Mouse (Mus musculus) gastrocnemius, postnatal 14 days (tissue): Measurements from ENCODE around the gene Lag3. TPM values are rescaled to one million over a fixed set of nuclear protein-coding genes. Genes with fewer than 3 reads are reported as not detected.

ENCODE experiments used
- DNase-seq: peaks from one replicate; pipeline ENCODE4 v3.0.0; 2021; ENCODE audit warnings: mixed read lengths
- intact Hi-C: fragments of 180-260 bp; cut with DNase I; formaldehyde crosslinking; loops from one replicate; pipeline ENCODE4 v1.15.1; 2025; ENCODE audit warnings: low total_unique reads
- total RNA-seq, 2 experiments: library from RNA; stranded (reverse); gene quantifications; 2 replicates each; pipeline ENCODE4 v1.2.3; 2021

Gene Lag3
- total RNA-seq, 2 experiments from 2014 or later, result 0.43 to 0.62 TPM

DNA sequence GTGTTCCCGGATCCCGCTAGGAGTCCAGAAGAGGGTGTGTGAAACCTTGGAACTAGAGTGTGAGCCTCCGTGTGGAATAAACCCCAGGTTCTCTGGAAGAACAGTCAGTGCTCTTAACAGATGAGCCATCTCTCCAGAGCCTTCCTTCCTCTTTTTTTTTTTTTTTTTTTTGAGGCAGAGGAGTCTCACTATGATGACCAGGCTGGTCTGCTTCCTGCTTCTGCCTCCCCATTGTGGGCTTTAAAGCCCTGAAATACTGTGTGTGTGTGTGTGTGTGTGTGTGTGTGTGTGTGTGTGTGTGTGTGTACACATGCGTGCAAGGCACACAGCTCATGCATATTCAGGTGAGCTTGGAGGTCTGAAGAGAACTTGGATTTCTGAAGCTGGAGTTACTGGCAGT is 10.0 kb upstream of the Lag3 start:
- intact Hi-C loops, result no loop called here
- DNase-seq, result no peak

- intact Hi-C loops, result no loop called here
- DNase-seq, result no peak
These were observed 9.0 kb upstream of the Lag3 start for GRCm38 (mm10) chr6:124920318-124921085.

DNA sequence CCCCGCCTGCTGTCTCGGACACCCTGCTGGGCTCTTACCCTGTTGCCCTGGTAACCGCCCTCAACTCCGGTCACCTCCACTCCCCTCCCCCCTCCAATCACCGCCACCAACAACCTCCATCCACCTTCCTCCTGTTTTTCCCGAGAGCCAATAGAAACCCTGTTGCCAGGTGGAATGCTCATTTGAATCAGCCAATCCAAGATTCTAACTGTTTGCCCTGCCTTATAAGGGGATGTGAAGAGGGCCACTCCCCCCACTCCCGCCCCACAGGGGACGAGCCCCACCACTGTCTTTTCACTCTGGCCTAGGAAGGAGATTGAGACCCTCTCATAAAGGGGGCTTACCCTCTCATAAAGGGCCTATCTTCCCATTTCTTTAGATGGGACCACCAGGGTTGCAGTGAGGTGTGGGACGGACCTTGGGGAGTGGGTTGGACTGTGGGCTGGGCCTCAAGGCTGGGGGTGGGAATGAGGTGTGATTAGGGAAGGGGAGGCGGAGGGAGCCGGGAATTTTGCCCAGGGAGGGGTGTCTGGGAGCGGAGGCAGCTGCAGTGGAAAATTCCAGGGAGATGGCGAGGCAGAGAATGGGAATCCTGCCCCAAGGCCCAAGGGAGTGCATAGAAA is 8.3 kb upstream of the Lag3 start, which contains the start of gene Ptms:
Gene Ptms, minus strand, starts transcription at position 409 of the 623 bp plus-strand sequence.
- intact Hi-C loops, result no loop called here
- peak; percentile 94 for DNase-seq

DNA sequence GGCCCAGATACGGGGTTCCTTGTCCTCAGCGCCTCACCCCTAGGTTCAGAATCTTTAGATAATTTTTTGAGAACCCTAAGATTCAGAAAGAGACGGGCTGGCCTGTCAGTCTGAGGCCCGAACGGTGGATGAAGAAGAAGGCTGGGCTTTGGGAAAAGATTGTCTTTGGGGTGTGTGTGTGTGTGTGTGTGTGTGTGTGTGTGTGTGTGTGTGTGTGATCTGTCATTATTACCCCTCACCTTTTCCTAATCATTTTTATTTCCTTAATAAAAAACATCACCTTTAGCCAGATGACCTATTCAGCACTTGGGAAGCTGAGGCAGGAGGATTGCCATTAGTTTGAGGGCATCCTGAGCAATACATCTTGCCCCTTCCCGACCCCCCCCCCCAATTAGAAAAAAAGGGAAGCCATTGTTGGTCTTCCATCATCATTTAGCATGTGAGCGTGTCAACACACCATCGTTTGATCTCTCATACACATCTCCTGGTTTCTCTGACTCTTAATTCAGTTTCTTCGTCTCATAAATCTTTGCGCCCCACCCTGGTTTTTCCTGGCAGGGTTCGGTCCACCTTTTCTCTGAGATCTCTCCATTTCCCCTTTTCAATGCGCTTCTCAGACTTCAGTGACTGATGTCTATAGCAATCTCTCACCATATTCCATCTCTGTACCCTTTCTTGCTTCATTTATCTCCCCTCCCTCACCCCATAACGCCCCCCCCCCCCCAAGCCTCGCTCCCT is 7.6 kb upstream of the Lag3 start:
- DNase-seq, result no peak
- intact Hi-C loops, result no loop called here

- intact Hi-C loops, result no loop called here
- no peak for DNase-seq
These were observed 6.8 kb upstream of the Lag3 start for GRCm38 (mm10) chr6:124918331-124918690.

GRCm38 (mm10) chr6:124917518-124918330 is 6.2 kb upstream of the Lag3 start:
- peak; percentile 91 for DNase-seq
- intact Hi-C loops, result no loop called here

DNA sequence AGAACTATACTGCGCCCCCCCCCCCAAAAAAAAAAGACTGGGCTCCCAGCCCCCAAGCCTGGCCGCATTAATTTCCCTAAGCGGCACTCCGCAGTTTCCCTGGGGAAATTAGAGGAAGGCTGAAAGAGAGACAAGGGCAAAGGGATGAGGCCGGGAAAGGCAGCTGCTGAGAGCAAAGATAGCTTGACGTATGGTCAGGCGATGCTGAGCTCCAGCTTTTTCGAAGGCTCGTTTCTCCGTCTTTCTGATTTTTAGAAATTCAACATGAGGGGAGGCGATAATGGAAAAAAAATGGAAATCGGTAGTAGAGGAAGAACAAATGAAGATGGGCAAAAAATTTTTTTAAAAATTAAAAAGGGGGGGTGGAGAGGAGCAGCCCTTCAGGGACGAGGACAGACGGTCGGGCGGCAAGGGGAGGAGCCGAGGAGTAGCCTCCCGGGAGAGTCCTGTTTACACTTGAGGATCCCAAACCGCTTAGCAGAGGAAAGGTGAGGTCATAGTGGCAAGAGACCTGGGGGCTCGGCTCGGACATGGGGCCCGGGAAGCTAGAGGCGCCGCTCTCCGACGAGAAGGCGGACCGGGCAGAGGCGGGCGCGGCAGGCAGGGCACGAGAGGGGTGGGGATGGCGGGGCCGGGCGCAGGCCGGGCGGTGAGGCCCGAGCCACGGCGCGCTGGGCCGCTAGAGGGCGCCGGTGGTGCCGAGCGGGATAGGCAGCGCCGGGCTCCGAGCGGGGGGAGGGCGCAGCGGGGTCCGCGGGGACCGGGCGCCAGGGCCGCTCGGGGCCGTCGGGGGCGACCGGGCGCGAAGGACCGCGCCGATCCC is 5.4 kb upstream of the Lag3 start:
- intact Hi-C loops, result no loop called here
- DNase-seq, result peak; percentile 93

DNA sequence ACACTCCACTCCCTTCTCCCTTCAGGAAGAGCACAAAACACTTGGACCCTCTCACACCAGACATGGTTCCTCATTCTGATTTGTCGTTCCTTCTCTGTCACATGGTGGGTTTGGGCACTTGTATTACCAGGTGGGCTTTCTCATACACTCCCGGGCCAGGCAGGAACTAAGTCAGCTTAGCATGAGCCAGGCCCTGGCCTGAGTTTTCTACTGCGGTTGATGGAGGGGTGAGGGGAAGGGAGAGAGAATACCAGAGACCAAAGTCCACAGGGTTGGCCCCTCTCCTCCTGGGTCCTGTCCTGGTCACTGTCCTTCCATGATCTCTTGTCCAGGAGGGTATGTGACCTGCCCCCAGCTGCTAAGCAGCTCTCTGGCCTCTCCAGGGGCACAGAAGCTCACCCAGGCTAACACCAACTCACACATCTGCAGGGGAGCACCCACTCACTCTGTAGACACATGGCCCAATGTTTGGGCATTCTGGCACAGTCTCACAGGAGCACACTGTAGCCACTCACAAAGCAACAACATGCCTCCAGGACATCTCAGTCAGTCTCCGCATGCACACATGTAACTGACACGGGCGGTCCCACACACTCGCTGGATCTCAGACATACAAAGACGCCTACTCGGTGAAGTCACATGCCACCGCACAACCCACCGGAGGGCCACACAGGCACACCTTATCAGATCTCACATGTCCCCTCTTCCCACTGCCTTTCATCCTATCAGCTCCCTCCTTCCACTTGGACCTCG is 4.6 kb upstream of the Lag3 start:
- intact Hi-C loops, result no loop called here
- no peak for DNase-seq

DNA sequence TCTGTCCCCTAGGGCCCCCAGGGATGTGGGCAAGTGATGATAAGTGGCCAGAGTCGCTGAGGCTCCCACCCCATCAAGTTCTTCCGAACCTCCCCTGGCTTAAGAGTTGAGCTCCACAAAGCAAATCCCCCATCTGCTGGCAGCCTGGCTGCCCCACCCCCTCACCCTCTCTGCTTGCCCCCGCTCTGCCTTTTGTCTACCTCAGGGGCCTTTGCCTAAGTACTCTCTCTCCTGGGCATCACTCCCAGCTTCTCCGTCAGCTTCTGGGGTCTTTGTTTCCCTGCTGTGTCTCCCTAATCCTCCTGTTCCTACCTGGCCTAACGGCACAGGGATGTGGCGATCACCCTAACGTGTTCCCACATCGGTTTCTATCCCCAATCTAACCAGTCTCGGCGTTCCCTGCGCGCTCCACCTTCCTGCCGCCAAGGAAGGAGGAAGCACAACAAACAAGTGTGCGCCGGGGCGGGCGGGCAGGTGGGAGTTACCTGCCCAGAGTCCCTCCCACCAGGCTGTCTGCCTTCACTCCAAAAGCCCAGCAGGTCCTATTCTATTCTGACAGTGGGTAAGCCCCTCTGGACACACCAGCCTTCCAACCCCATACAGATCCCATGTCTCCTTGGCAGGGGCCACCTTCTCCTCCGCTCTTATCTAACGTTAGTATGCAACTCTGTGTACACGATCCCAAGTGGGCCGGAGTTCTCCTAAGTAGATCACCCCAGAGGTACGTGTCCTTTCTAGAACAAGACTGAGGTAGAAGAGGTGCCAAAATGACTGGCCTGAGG is 3.8 kb upstream of the Lag3 start:
- intact Hi-C loops, result no loop called here
- no peak for DNase-seq

DNA sequence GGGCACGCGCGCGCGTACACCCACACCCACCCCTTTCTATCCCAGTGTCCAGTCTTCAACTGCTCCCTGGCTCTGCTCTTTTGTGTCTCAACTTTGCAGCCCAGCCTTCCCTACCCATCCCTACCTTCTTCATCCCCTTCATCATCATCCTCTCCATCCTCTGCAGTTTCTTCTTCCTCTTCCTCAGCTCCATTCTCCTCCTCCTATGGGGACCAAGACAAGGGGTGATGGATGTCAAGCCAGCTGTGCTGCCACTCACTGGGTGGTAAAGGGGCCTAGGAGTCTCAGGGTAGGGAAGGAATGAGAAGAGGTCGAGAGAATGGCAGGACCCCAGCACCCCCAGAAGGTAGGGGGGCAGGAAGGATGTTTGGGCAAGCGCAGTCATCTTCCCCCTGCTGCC is 3.0 kb upstream of the Lag3 start:
- DNase-seq, result no peak
- intact Hi-C loops, result no loop called here

- DNase-seq, result no peak
- intact Hi-C loops, result no loop called here
These were observed 2.3 kb upstream of the Lag3 start for GRCm38 (mm10) chr6:124913721-124914285.

GRCm38 (mm10) chr6:124913214-124913613 is 1.7 kb upstream of the Lag3 start:
- DNase-seq, result no peak
- intact Hi-C loops, result no loop called here

- DNase-seq, result peak; percentile 17
- intact Hi-C loops, result no loop called here
These were observed 1.5 kb downstream of the Lag3 start for GRCm38 (mm10) chr6:124910032-124910431.

DNA sequence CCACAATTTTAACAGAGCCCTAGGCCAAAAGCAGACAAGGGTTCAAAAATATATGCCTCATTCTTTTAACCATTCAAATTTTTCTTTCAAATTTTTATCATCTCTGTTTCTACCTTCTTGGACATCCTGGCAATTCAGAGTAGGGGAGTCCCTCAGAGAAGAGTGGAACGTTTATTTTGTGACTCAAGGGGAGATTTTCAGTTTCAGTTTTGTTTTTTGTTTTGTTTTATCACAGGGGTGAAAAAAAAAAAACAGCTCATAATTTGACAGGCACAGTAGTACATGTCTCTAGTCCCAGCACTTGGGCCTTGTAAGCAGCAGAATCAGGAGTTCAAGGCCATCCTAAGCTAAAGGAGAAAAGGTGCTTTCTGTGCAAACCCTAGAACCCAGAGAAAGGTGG is 3.7 kb downstream of the Lag3 start:
- intact Hi-C loops, result no loop called here
- DNase-seq, result no peak

- intact Hi-C loops, result loop anchor here (5.0 kb wide), 2 partner anchors 43 to 177 kb away; partner anchors contain the start of gene Gpr162
- DNase-seq, result no peak
These were observed 6.3 kb downstream of the Lag3 start for GRCm38 (mm10) chr6:124904991-124905860.
